Comparison of ENCODE assay signal across 9 mouse cellular contexts in genomic region chr4:82604501-82604900, GRCm38 (mm10).
DNase-seq lines count a peak whose midpoint lies in the region; ATAC-seq and TF ChIP-seq lines count a peak whose summit lies in the region.
"Had no signal": no experiment of that assay in that cellular context is flagged by ENCODE, and none has a peak within 500 bp of the region (broad histone marks: within the 10 kb centered on the region; RNA-seq: fewer than 3 reads in every experiment).

No protein-coding gene starts in this region.

- 0 out of 2 replicates have a peak overlapping the region, but pooled peaks have one; percentile 13 for H3K4me2 ChIP-seq in kidney, embryonic 15.5 days
- peak overlapping the region; percentile 28 for H3K4me2 ChIP-seq in embryonic facial prominence, embryonic 15.5 days (replicated peaks)
- no peak overlapping the region for H3K4me2 ChIP-seq in midbrain, embryonic 13.5 days (replicated peaks)
- H3K4me2 ChIP-seq: liver, embryonic 12.5 days had no signal

- no peak overlapping the region for H3K9ac ChIP-seq in kidney, embryonic 15.5 days
- H3K9ac ChIP-seq in embryonic facial prominence, embryonic 15.5 days, result no peak overlapping the region
- H3K9ac ChIP-seq in midbrain, embryonic 13.5 days (replicated peaks), result no peak overlapping the region
- H3K9ac ChIP-seq: liver, embryonic 12.5 days had no signal

- peak; percentile 64 to 71 for DNase-seq in cerebellum, postnatal 10 days
- DNase-seq in cerebellum, adult 8-10 months, result no peak
- no peak for DNase-seq in kidney, adult 2 months
- DNase-seq in yolk sac, embryonic 10.5 days (ENCODE audit: low spot score), result no peak
- DNase-seq in cerebellum, postnatal 25 days, result no peak

- no peak for TF ChIP-seq POLR2A in kidney, adult 2 months (IDR thresholded peaks at IDR 0.05; ENCODE audit: low read depth, low read length)

- no peaks in the 10 kb centered on the region for H3K9me3 ChIP-seq in kidney, embryonic 15.5 days (replicated peaks)
- no peaks in the 10 kb centered on the region for H3K9me3 ChIP-seq in embryonic facial prominence, embryonic 15.5 days (replicated peaks)
- H3K9me3 ChIP-seq in midbrain, embryonic 13.5 days, result no peaks in the 10 kb centered on the region
- H3K9me3 ChIP-seq: liver, embryonic 12.5 days had no signal

- H3K36me3 ChIP-seq in kidney, embryonic 15.5 days, result no peaks in the 10 kb centered on the region
- no peaks in the 10 kb centered on the region for H3K36me3 ChIP-seq in kidney, adult 2 months (ENCODE audit: control insufficient read depth, insufficient read depth, low read length)
- H3K36me3 ChIP-seq in embryonic facial prominence, embryonic 15.5 days, result no peaks in the 10 kb centered on the region
- H3K36me3 ChIP-seq in midbrain, embryonic 13.5 days, result no peaks in the 10 kb centered on the region
- H3K36me3 ChIP-seq: liver, embryonic 12.5 days had no signal

- no peak overlapping the region for H3K4me3 ChIP-seq in kidney, embryonic 15.5 days (replicated peaks)
- no peak overlapping the region for H3K4me3 ChIP-seq in kidney, adult 2 months (ENCODE audit: insufficient read depth, low read depth, low read length)
- no peak overlapping the region for H3K4me3 ChIP-seq in embryonic facial prominence, embryonic 15.5 days (replicated peaks)
- no peak overlapping the region for H3K4me3 ChIP-seq in midbrain, embryonic 13.5 days (replicated peaks)
- H3K4me3 ChIP-seq: liver, embryonic 12.5 days had no signal

- H3K27ac ChIP-seq in kidney, embryonic 15.5 days, result 0 out of 2 replicates have a peak overlapping the region, but pooled peaks have one; percentile 41
- H3K27ac ChIP-seq in kidney, adult 2 months (ENCODE audit: insufficient read depth, low read depth, low read length), result no peak overlapping the region
- H3K27ac ChIP-seq in embryonic facial prominence, embryonic 15.5 days (replicated peaks), result peak overlapping the region; percentile 88
- H3K27ac ChIP-seq in midbrain, embryonic 13.5 days, result no peak overlapping the region
- H3K27ac ChIP-seq: liver, embryonic 12.5 days had no signal

- no peak; the same call in 1 of the 2 replicates for ATAC-seq in kidney, embryonic 15.5 days (replicated peaks; ENCODE audit: low FRiP score)
- ATAC-seq in embryonic facial prominence, embryonic 15.5 days (ENCODE audit: insufficient number of reproducible peaks, low FRiP score, low TSS enrichment, low read depth), result peak; percentile 24; the same call in 1 of the 2 replicates
- ATAC-seq in midbrain, embryonic 13.5 days, result 0 out of 2 replicates have a peak, but pooled peaks have one; percentile 43
- ATAC-seq: liver, embryonic 12.5 days had no signal

- no peak for TF ChIP-seq CTCF in kidney, adult 2 months (conservative IDR thresholded peaks at IDR 0.05; ENCODE audit: insufficient read depth, insufficient read length, low read depth, low read length)

- WGBS in kidney, embryonic 15.5 days, result 63% methylated on average over 4 of the region's 4 CpGs
- 77% methylated on average over 4 of the region's 4 CpGs for WGBS in kidney, adult 2 months
- 30% methylated on average over 4 of the region's 4 CpGs for WGBS in embryonic facial prominence, embryonic 15.5 days
- WGBS in midbrain, embryonic 13.5 days, result 74% methylated on average over 4 of the region's 4 CpGs

- H3K27me3 ChIP-seq in kidney, embryonic 15.5 days, result no peaks in the 10 kb centered on the region
- H3K27me3 ChIP-seq in kidney, adult 2 months (replicated peaks; ENCODE audit: control insufficient read depth, insufficient read depth, low read length), result no peaks in the 10 kb centered on the region
- no peaks in the 10 kb centered on the region for H3K27me3 ChIP-seq in embryonic facial prominence, embryonic 15.5 days
- no peaks in the 10 kb centered on the region for H3K27me3 ChIP-seq in midbrain, embryonic 13.5 days
- H3K27me3 ChIP-seq: liver, embryonic 12.5 days had no signal

- peaks cover 28% of the 10 kb centered on the region for H3K4me1 ChIP-seq in kidney, embryonic 15.5 days
- no peaks in the 10 kb centered on the region for H3K4me1 ChIP-seq in kidney, adult 2 months (ENCODE audit: control insufficient read depth, insufficient read depth, low read length)
- H3K4me1 ChIP-seq in embryonic facial prominence, embryonic 15.5 days, result peaks cover 31% of the 10 kb centered on the region
- H3K4me1 ChIP-seq in midbrain, embryonic 13.5 days (replicated peaks), result 0 out of 2 replicates have a peak, but pooled peaks cover 14% of the 10 kb centered on the region
- H3K4me1 ChIP-seq: liver, embryonic 12.5 days had no signal

Comparison
In these comparisons a context has a peak if more than half of its experiments do, and no peak if none do; other contexts are left out.
1. DNase-seq: peak in cerebellum, postnatal 10 days (2 of 2); none in cerebellum, adult 8-10 months (single experiment), kidney, adult 2 months (single experiment), yolk sac, embryonic 10.5 days (single experiment) and cerebellum, postnatal 25 days (0 of 2).
2. H3K27ac ChIP-seq: peak in kidney, embryonic 15.5 days (single experiment) and embryonic facial prominence, embryonic 15.5 days (single experiment); none in kidney, adult 2 months (single experiment) and midbrain, embryonic 13.5 days (single experiment).